Mouse (Mus musculus): ENCODE results near the gene Trip12.

GRCm38 (mm10) chr1:84722841-84723240 is 117.5 kb downstream of the Trip12 start:
- no peak for TF ChIP-seq POLR2A (IDR thresholded peaks at IDR 0.05; ENCODE audit: low read depth, low read length)
- TF ChIP-seq CTCF (IDR thresholded peaks at IDR 0.05; ENCODE audit: extremely low read depth, insufficient read length, insufficient replicate concordance, low read depth, low read length) = no peak

Measured in small intestine, adult 2 months (tissue).